Mouse (Mus musculus) MEL (cell line): ENCODE results near the gene Gm20695.

Experiments
- CTCF ChIP-seq, 3 experiments: IDR thresholded peaks in 2 of 3; conservative IDR thresholded peaks in 1 of 3; 2 replicates each; pipeline ENCODE4 v1.5.1; 2011 to 2012; ENCODE audit warnings: low read length in 3 of 3, low read depth in 2 of 3, mild to moderate bottlenecking in 2 of 3, improper control_type of control experiment in 1 of 3, inconsistent platforms in 1 of 3, mixed read lengths in 1 of 3, moderate library complexity in 1 of 3; ENCODE audit not compliant: control insufficient read depth in 1 of 3, insufficient read depth in 1 of 3, poor library complexity in 1 of 3, severe bottlenecking in 1 of 3
- EP300 ChIP-seq, 2 experiments: IDR thresholded peaks; 2 replicates each; pipeline ENCODE4 v1.6.1; 2011; ENCODE audit warnings: improper control_type of control experiment in 2 of 2, low read length in 2 of 2, low read depth in 1 of 2, mild to moderate bottlenecking in 1 of 2
- GATA1 ChIP-seq: IDR thresholded peaks from 2 replicates; pipeline ENCODE4 v1.6.1; 2011; ENCODE audit warnings: low read depth, low read length, improper control_type of control experiment
- MYB ChIP-seq: IDR thresholded peaks from 2 replicates; pipeline ENCODE4 v1.6.1; 2011; ENCODE audit warnings: mild to moderate bottlenecking, low read depth, low read length, improper control_type of control experiment
- POLR2A ChIP-seq, 2 experiments: IDR thresholded peaks; 2 replicates each; pipeline ENCODE4 v1.6.1; 2011 to 2012; ENCODE audit warnings: low read length in 2 of 2, mild to moderate bottlenecking in 2 of 2, control low read depth in 1 of 2, improper control_type of control experiment in 1 of 2, low read depth in 1 of 2, moderate library complexity in 1 of 2; ENCODE audit not compliant: control insufficient read depth in 1 of 2, insufficient read depth in 1 of 2, poor library complexity in 1 of 2
- USF1 ChIP-seq: IDR thresholded peaks from 2 replicates; pipeline ENCODE4 v1.6.1; 2014; ENCODE audit warnings: low read depth, mild to moderate bottlenecking, inconsistent platforms, low read length, improper control_type of control experiment, moderate library complexity

- TF ChIP-seq POLR2A (IDR thresholded peaks at IDR 0.05; ENCODE audit: control insufficient read depth in 1 of 2, insufficient read depth in 1 of 2, low read depth in 1 of 2, low read length in 2 of 2, poor library complexity in 1 of 2) (no peak), CTCF (IDR thresholded peaks at IDR 0.05 in 2 of 3, conservative IDR thresholded peaks at IDR 0.05 in 1 of 3; ENCODE audit: control insufficient read depth in 1 of 3, insufficient read depth in 1 of 3, low read depth in 2 of 3, low read length in 3 of 3, poor library complexity in 1 of 3, severe bottlenecking in 1 of 3) (no peak), EP300 (IDR thresholded peaks at IDR 0.05; ENCODE audit: low read depth in 1 of 2, low read length in 2 of 2) (no peak), MYB (no peak), USF1 (no peak), GATA1 (no peak)
Measured at GRCm38 (mm10) chr16:3871815-3872214, 12.6 kb upstream of the Gm20695 start.
